Mouse (Mus musculus): Measurements from ENCODE around the gene Ccdc15.

Ccdc15 gene

GRCm38 (mm10) chr9:37232201-37233195 lies 115.7 kb downstream of the Ccdc15 start:
- DNase-seq (ENCODE audit: low spot score), result no peak

- no peak for DNase-seq (ENCODE audit: low spot score)
Observed at GRCm38 (mm10) chr9:37230486-37231195, 117.6 kb downstream of the Ccdc15 start.

DNA sequence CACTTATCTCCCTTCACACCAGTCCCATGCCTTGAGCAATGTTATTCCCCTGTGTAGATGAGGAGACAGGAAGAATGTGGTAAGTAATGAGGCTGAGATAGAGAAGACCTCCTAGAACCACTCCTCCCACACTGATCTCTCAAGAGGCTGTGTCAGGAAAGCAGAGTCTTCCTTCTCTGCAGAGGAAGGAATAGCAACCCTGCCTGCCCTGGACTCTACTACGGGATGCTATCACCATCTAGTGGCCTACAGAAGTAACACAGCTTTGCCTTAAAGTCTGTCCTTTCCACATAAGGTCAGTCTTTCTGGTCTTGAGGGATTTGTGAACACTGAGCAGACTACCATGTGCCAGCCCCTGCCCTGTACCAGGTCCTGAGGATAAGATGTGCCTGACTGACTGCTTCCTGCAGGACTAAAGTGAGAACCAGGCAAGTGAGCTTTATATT lies 118.3 kb downstream of the Ccdc15 start:
- no peak for DNase-seq (ENCODE audit: low spot score)

Data from urinary bladder, postnatal 10 days (tissue).